Mouse (Mus musculus): ENCODE results near the gene Ldb2. TPM values are rescaled to one million over a fixed set of nuclear protein-coding genes. Genes with fewer than 3 reads are reported as not detected.

Gene Ldb2
- polyA plus RNA-seq, 1 experiment from 2014 or later: 21.5 TPM

DNA sequence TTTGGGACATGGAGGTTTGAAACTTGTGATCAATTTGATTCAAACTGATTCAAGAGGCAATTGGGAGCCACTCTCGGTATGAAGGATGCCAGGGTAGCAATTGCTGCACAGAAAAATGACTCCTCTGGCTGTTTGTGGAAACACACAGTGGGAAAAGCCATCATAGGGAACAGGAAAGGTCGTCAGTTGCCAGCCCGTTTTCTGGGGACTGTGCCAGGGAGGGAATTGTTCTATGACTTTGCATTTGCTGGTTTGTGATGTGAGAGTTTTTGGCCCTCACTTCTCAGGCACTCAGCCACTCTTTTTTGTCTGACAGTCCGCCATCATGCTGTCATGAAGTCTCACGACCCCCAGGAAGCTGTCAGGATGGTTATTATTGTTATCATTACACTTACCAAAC lies 88.3 kb downstream of the Ldb2 start:
- 43% methylated on average over 5 of the region's 5 CpGs for WGBS
- Histone ChIP-seq H3K9me3 (replicated peaks) (no peaks in the 10 kb centered on the region), H3K36me3 (ENCODE audit: poor library complexity, severe bottlenecking) (no peaks in the 10 kb centered on the region), H3K27me3 (no peaks in the 10 kb centered on the region), H3K9ac (no peak overlapping the region), H3K4me1 (peaks cover 48% of the 10 kb centered on the region), H3K4me3 (no peak overlapping the region), H3K27ac (no peak overlapping the region), H3K4me2 (no peak overlapping the region)
- ATAC-seq: no peak

DNA sequence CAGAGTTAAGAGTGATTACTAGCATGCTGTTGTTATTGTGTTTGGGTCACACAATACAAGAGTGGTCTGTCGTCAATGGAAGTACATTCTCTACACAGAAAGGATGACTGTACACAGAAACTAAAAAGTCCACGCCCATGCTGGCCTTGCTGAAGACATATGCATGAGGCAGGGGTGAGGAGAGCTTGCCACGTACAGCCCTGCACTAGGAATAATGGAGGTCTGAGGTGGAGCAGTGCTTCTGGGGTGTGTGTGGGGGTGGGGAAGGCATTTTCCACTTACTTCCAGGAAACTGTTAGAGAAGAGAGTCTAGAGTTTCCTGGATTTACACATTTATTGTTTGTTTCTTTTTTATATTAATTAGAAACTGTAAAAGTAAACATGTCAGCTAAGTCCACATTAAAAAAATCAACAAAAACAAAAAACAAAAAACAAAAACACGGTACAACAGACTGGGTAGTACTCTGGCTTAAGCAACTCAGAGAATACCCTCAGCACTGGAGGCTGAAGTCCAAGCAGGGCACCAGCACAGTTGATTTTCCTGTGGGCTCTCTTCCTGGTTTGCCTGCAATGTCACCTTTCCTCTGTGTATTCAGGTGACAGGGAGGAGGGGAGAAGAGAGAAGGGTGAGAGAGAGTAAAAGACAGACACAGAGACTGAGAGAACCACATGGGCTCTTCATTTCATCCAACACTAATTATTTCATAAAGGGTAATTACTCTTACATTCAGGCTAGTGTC lies 89.2 kb downstream of the Ldb2 start:
- Histone ChIP-seq H3K9me3 (replicated peaks) (no peaks in the 10 kb centered on the region), H3K27me3 (no peaks in the 10 kb centered on the region), H3K4me1 (peaks cover 48% of the 10 kb centered on the region), H3K36me3 (ENCODE audit: poor library complexity, severe bottlenecking) (no peaks in the 10 kb centered on the region), H3K27ac (no peak overlapping the region), H3K9ac (no peak overlapping the region), H3K4me3 (no peak overlapping the region), H3K4me2 (no peak overlapping the region)
- ATAC-seq: no peak
- WGBS: 37% methylated on average over 4 of the region's 4 CpGs

DNA sequence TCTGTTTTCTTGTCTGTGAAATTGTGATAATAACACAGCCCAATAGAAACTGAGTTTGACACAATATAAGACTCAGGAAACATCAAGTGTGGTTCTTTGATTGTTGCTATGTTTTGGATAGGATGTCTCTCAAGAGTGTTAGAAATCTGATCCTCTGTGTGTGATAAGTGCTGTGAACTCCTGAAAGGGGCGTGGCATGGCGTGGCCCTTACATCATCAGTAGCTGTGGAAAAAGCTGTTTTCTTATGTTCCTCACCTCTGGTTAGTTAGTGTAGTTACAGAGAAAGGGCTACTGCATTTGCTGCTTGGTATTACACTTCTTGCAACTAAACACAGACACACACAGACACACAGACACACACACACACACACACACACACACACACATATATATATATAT lies 90.2 kb downstream of the Ldb2 start:
- Histone ChIP-seq H3K4me1 (peaks cover 43% of the 10 kb centered on the region), H3K27ac (no peak overlapping the region), H3K36me3 (ENCODE audit: poor library complexity, severe bottlenecking) (no peaks in the 10 kb centered on the region), H3K27me3 (no peaks in the 10 kb centered on the region), H3K9me3 (replicated peaks) (no peaks in the 10 kb centered on the region), H3K9ac (no peak overlapping the region), H3K4me3 (no peak overlapping the region), H3K4me2 (no peak overlapping the region)
- WGBS: 86% methylated on average over 2 of the region's 2 CpGs
- ATAC-seq: no peak

DNA sequence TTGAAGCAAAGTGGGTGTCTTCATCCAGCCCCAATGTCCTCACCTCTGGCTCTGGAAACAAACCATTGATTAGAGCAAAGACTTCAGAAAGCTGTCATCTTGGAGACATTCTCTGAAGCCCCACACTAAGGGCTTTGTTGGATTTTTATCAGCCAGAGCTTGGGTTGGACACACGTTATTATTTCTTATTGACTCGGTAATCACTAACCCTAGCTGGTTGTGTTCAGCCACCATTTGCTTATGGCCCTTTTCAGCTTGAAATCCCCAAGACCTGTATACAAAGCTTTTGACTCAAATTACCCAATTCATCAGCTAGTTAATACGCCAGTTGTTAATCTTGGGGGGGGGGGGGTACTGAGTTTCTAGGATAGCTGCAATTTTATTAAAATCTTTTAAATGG lies 91.5 kb downstream of the Ldb2 start:
- no peaks in the 10 kb centered on the region for H3K9me3 ChIP-seq (replicated peaks)
- no peak overlapping the region for H3K4me3 ChIP-seq
- H3K9ac ChIP-seq: no peak overlapping the region
- H3K36me3 ChIP-seq (ENCODE audit: poor library complexity, severe bottlenecking): no peaks in the 10 kb centered on the region
- peaks cover 30% of the 10 kb centered on the region for H3K4me1 ChIP-seq
- H3K4me2 ChIP-seq: no peak overlapping the region
- H3K27me3 ChIP-seq: no peaks in the 10 kb centered on the region
- no peak overlapping the region for H3K27ac ChIP-seq
- WGBS: 52% methylated on average over 3 of the region's 3 CpGs
- ATAC-seq: no peak

DNA sequence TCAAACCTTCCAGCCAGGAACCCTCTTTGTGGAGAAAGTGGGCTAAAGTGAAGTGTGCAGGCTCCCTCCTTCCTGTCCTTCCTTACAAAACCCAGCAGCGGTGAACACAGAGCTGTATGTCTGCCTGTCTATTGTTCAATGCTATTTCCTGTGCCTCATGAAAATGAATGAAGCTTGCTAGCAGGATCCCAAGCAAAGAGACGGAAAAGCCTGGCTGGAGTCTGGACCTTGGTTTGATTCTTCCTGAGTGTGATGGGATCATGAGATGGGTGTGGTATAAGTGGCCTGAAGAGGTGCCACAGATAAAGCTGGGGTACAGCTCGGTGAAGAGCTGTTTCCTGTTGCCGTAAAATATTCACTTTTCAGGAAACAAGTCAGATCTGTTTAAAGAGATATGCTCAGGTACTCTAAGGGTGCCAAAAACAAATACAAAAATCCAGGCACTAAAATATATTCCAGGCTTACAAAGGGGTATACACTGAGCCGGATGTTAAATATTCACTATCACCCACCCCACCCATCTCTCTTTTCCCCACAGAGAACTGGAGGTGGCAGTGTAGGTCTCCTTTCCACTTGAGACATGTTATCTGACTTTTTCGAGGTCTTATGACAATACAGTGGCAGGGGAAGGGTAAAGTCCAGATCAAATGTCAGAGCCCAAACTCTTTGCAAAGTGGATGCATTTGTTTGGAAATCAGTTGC lies 92.3 kb downstream of the Ldb2 start:
- Histone ChIP-seq H3K36me3 (ENCODE audit: poor library complexity, severe bottlenecking) (no peaks in the 10 kb centered on the region), H3K27me3 (no peaks in the 10 kb centered on the region), H3K4me1 (peaks cover 24% of the 10 kb centered on the region), H3K9me3 (replicated peaks) (no peaks in the 10 kb centered on the region), H3K4me2 (no peak overlapping the region), H3K27ac (no peak overlapping the region), H3K4me3 (no peak overlapping the region), H3K9ac (no peak overlapping the region)
- peak; percentile 44 for ATAC-seq
- WGBS: 56% methylated on average over 6 of the region's 6 CpGs

DNA sequence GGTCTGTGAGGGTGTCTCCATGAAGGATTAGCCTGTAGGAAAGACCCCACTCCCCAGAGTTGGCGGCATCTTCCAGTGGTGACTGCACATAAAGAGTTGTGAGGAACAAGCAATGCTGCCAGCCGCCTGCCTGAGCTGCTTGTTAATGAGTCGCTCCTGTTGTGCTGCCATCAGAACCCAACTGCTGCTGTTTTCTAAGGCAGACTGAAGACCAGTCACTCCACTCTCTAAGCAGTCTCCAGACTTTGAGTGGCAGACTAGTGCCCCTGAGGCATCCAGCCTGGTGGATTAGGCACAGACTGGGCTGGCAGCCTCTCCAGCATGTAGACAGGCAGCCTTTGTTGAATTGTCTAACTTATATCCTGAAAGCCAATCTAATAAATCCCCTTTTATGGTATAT lies 101.5 kb downstream of the Ldb2 start:
- Histone ChIP-seq H3K4me2 (no peak overlapping the region), H3K36me3 (ENCODE audit: poor library complexity, severe bottlenecking) (no peaks in the 10 kb centered on the region), H3K4me3 (no peak overlapping the region), H3K9ac (no peak overlapping the region), H3K27me3 (no peaks in the 10 kb centered on the region), H3K4me1 (peaks cover 46% of the 10 kb centered on the region), H3K9me3 (replicated peaks) (no peaks in the 10 kb centered on the region), H3K27ac (peak overlapping the region; percentile 72)
- WGBS: 11% methylated on average over 3 of the region's 3 CpGs
- ATAC-seq: peak; percentile 93

DNA sequence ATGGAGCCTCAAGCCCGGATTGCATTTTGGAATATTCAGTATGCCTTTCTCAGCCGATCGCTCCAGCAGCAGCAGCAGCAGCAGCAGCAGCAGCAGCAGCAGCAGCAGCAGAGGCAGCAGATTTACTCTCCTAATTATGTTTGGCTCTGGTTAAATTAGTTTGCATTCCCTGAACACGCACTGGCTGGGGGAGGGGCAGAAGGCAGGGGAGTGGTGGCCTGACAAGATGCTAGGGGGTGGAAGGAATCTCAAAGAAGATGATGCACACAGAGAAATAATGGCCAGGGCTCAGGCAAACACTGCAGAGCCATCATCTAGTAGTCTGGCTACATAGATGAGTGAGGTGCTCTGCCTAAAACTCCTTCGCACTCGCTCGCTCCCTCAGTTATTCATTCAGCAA lies 102.9 kb downstream of the Ldb2 start:
- H3K4me2 ChIP-seq: peak overlapping the region; percentile 16; the same call in 1 of the 2 replicates
- no peaks in the 10 kb centered on the region for H3K27me3 ChIP-seq
- no peak overlapping the region for H3K4me3 ChIP-seq
- H3K36me3 ChIP-seq (ENCODE audit: poor library complexity, severe bottlenecking): no peaks in the 10 kb centered on the region
- no peaks in the 10 kb centered on the region for H3K9me3 ChIP-seq (replicated peaks)
- no peak overlapping the region for H3K9ac ChIP-seq
- peak; percentile 19; the same call in 1 of the 2 replicates for ATAC-seq
- H3K4me1 ChIP-seq: peaks cover 46% of the 10 kb centered on the region
- 45% methylated on average over 7 of the region's 7 CpGs for WGBS
- peak overlapping the region; percentile 10; the same call in 1 of the 2 replicates for H3K27ac ChIP-seq

DNA sequence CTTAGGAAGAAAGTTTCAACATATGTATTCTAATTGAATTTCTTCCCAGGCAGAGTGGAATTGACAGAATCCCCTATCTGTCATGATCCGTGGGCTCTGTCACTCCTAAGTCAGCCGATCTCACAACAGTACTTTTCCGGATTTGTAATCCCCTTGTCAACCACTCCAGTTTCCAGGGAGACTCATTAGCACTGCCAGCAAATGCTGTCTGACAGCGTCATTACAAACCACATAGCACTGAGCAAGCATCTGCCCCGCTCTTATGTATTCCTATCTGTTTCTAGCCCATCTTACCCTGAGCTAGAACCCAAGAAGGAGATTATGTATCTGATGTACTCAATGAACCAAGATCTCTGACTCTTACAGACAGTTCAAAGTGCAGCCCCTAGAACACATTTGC lies 105.8 kb downstream of the Ldb2 start:
- Histone ChIP-seq H3K9me3 (replicated peaks) (no peaks in the 10 kb centered on the region), H3K9ac (no peak overlapping the region), H3K4me3 (no peak overlapping the region), H3K27ac (no peak overlapping the region), H3K36me3 (ENCODE audit: poor library complexity, severe bottlenecking) (no peaks in the 10 kb centered on the region), H3K4me2 (no peak overlapping the region), H3K4me1 (peaks cover 58% of the 10 kb centered on the region), H3K27me3 (no peaks in the 10 kb centered on the region)
- peak; percentile 23; the same call in 1 of the 2 replicates for ATAC-seq
- 21% methylated on average over 5 of the region's 5 CpGs for WGBS

DNA sequence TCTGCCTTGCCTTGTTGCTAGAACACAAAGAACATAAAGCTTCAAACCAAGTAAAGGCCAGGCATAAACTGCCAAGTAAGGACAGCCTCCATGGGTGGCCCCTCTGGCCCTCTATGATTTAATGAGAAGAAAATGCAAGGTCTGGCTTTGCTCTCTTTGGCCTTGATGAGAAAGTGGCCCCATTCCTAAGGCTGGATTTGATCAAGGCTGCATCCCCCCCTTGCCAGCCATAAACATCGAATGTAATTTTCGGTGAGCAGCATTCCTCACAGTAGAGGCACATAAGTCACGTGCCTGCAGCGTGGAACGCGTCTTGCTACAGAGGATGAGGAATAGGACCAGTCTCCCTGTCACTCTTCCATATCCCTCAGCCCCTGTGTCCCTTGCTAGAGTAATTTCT lies 113.1 kb downstream of the Ldb2 start:
- no peaks in the 10 kb centered on the region for H3K27me3 ChIP-seq
- no peak overlapping the region for H3K9ac ChIP-seq
- H3K4me3 ChIP-seq: no peak overlapping the region
- peaks cover 13% of the 10 kb centered on the region; the same call in 1 of the 2 replicates for H3K4me1 ChIP-seq
- H3K9me3 ChIP-seq (replicated peaks): no peaks in the 10 kb centered on the region
- ATAC-seq: no peak
- no peaks in the 10 kb centered on the region for H3K36me3 ChIP-seq (ENCODE audit: poor library complexity, severe bottlenecking)
- H3K27ac ChIP-seq: no peak overlapping the region
- no peak overlapping the region for H3K4me2 ChIP-seq
- 86% methylated on average over 6 of the region's 6 CpGs for WGBS

DNA sequence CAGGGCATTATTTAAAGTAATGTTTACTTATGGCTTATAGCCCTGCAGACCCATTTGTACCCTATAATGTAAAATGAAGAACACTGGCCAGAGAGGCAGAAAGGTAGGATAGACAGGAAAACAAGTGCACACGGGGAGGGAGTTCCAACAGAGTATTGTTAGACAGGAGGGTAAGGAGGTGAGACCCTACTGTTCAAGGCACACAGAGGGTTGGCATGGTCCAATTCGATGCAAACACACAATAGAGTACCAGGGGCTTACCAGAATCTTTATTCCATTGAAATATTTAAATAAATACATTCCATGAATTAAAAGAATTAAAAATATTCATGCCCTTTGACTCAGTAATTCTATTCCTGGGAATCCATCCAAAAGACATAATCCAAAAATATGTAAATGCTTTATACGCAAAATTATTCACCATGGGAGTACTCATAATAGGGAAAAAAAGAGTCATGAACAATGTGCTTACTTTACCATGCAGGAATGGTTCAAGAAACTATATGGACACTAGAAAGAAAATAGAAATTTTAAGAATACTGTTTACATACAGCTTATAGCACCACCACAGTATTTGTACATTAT lies 118.3 kb downstream of the Ldb2 start:
- WGBS: 75% methylated on average over 3 of the region's 3 CpGs
- no peak overlapping the region for H3K4me3 ChIP-seq
- H3K4me2 ChIP-seq: no peak overlapping the region
- ATAC-seq: no peak
- H3K27ac ChIP-seq: no peak overlapping the region
- no peaks in the 10 kb centered on the region for H3K27me3 ChIP-seq
- peaks cover 8% of the 10 kb centered on the region for H3K4me1 ChIP-seq
- H3K9ac ChIP-seq: no peak overlapping the region
- H3K9me3 ChIP-seq (replicated peaks): no peaks in the 10 kb centered on the region
- H3K36me3 ChIP-seq (ENCODE audit: poor library complexity, severe bottlenecking): no peaks in the 10 kb centered on the region

DNA sequence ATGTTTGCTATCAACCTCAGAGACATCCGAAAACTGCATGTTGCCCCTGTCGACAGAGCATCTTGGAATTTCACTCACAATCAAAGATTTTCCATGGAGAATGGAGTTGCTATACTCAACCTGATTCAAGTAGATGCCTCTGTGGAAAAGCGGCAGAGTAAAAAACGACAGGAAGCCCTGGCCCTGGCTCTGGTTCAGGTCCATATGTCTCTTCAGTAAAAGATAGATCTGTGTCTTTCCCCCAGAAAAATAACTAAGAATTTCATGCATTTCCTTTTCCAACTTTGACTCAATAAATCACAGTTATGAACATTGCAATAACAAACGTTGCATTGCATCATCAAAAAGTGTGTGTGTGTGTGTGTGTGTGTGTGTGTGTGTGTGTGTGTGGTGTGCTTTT lies 121.7 kb downstream of the Ldb2 start:
- no peaks in the 10 kb centered on the region for H3K9me3 ChIP-seq (replicated peaks)
- H3K27ac ChIP-seq: no peak overlapping the region
- WGBS: 85% methylated on average over 5 of the region's 5 CpGs
- H3K36me3 ChIP-seq (ENCODE audit: poor library complexity, severe bottlenecking): no peaks in the 10 kb centered on the region
- H3K9ac ChIP-seq: no peak overlapping the region
- no peaks in the 10 kb centered on the region for H3K27me3 ChIP-seq
- H3K4me2 ChIP-seq: no peak overlapping the region
- peaks cover 18% of the 10 kb centered on the region for H3K4me1 ChIP-seq
- H3K4me3 ChIP-seq: no peak overlapping the region
- ATAC-seq: no peak

DNA sequence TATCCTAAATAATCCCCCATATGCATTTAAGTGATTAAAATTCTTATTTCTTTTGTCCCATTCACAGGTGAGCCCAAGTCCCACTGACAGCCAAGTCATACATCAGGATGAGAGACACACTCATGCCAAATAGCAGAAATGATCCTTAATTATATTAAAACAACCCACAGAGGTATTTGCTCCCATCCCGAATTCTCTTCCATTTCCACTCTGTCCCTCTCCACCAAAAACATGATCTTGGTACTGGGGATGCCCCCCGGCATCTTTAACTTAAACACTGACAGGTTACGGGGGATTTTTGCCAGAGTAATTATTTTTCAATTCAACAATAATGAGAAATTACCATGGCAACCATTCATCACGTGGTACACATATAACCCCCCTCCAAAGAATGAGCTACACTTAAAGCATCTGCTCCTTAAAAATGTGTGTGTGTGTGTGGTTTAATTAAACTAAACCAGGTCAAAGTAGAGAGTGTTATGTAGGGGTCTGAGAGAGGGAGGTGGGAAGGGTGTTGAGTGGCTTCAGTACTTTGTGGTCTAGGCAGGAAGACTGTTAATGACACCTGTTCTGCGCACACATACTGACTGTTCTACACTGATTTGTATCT lies 123.2 kb downstream of the Ldb2 start:
- H3K27me3 ChIP-seq: no peaks in the 10 kb centered on the region
- H3K36me3 ChIP-seq (ENCODE audit: poor library complexity, severe bottlenecking): no peaks in the 10 kb centered on the region
- WGBS: 37% methylated on average over 5 of the region's 5 CpGs
- no peak overlapping the region for H3K4me3 ChIP-seq
- peaks cover 18% of the 10 kb centered on the region for H3K4me1 ChIP-seq
- no peak overlapping the region for H3K9ac ChIP-seq
- no peaks in the 10 kb centered on the region for H3K9me3 ChIP-seq (replicated peaks)
- H3K27ac ChIP-seq: no peak overlapping the region
- peak; percentile 64 for ATAC-seq
- H3K4me2 ChIP-seq: 0 out of 2 replicates have a peak overlapping the region, but pooled peaks have one; percentile 27

All from forebrain, embryonic 13.5 days (tissue).